Mouse (Mus musculus) liver, embryonic 14.5 days (tissue): ENCODE measurements around the gene Mks1.
"Not testable (repeated sequence)": the region's sequence is repeated elsewhere in the genome, so short reads cannot be mapped to it uniquely, and the experiment has no call there.

Experiments used
- CTCF ChIP-seq: IDR thresholded peaks from 2 replicates; pipeline ENCODE4 v1.5.1; 2016; ENCODE audit warnings: antibody characterized with exemption, low read depth, control low read depth
- EP300 ChIP-seq: IDR thresholded peaks from 2 replicates; pipeline ENCODE4 v1.6.1; 2016; ENCODE audit warnings: antibody characterized with exemption, low read depth

GRCm38 (mm10) chr11:87866891-87867290 lies 13.9 kb downstream of the Mks1 start:
- peak; percentile 13; the same call in 1 of the 2 replicates for TF ChIP-seq CTCF
- not testable (repeated sequence) for TF ChIP-seq EP300
